Mouse (Mus musculus) Muller cell, postnatal 12 days (primary cell): ENCODE data around the gene Dhx40.
"Not testable (repeated sequence)": the region's sequence is repeated elsewhere in the genome, so short reads cannot be mapped to it uniquely, and the experiment has no call there.

Source experiments
- DNase-seq: peaks from one replicate; pipeline ENCODE4 v3.0.0-alpha.2; 2015; ENCODE audit errors: inconsistent ontology term

The Dhx40 gene

DNA sequence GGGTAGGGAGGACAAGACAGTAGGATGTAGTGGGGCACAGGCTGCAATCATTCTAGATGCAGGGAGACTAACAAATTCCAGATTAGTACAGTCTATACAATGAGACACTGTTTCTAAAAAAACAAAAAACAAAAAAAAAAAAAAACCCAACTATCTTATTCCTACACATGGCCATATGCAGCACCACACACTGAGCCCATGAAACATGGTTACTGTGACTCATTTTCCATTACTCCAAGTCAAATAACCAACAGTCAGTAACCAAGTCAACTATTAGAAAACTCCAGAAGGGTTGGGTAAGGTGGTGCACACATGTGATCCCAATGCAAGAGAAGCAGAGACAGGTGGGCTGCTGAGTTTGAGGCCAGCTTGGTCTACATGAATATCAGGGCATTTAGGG is 55.1 kb downstream of the Dhx40 start:
- DNase-seq = no peak

DNA sequence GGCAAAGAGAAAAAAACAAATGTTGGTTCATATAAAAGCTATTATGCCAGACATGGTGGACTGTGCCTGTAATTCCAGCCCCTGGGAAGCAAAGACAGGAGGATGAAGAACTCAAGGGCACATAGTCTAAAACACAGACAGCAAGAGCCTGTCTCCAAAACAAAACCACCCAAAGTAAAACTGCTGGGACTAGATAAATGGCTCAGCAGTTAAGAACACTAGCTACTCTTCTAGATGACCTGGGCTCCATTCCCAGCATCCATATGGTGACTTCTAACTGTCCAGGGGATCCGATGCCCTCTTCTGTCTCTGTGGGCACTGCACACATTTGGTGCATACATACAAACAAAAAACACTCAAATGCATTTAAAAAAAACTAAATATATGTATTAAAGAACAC is 56.5 kb downstream of the Dhx40 start:
- DNase-seq = no peak

DNA sequence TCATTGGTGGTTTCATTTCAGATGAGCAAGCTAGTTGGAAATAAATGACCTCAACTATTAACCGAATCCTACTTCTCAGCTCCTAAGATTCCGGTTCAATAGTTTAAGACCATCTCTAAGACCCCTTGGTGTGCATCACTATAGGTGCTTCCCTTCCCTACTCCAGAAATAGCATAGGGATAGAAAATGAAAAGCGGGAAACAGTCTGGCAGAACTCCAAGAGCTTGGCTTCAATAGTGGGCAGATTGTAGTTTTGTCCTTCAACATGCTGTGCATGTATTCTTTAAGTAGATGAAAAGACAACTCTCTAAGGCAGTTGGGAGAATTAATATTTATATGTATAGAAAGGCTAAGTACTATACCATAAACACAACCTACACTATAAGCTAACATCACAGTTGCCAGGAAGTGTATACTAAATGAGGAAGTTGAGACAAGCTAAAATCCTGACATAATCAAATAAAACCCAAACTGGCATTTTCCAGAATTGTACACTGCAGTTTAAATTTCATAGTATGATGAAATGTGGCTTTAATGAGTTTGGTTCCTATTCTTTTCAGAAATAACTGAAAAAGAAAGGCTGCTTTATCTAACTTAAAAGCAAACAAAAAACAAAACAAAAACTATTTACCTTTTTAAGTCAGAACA is 57.6 kb downstream of the Dhx40 start:
- no peak for DNase-seq

DNA sequence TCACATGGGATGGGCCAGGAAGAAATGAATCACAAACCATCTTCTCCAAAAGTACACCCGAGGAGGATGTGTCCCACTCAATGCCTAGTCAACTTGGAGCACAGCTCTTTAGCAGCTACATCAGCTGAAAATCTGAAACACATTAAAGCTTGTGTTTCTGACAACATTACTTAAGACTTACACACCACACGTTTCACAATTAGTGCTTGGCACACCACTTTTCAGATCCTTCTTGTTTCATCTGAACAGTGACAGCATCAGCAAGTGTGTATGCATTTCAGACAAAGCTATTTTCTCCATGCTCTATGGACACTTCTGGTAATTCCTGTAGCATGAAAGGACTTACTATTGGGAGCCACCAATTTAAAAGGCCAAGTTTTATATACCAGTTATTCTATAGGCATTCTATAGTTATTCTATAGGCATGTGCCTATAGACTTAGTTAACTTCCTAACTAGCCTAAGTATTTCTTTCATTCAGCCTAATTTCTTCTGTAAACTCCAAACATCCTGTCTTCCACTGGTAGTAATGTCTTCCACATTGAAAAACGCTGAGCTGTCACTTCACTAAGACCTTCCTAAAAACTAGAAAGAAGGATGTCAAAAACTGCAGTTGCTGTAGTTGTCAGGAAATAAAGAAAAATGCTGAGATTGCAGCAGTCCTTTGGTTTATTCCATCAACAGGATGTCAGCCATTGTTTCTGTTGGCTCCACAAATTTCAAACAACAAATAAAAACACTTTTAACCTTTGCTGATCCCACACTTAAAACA is 61.7 kb downstream of the Dhx40 start:
- no peak for DNase-seq

DNA sequence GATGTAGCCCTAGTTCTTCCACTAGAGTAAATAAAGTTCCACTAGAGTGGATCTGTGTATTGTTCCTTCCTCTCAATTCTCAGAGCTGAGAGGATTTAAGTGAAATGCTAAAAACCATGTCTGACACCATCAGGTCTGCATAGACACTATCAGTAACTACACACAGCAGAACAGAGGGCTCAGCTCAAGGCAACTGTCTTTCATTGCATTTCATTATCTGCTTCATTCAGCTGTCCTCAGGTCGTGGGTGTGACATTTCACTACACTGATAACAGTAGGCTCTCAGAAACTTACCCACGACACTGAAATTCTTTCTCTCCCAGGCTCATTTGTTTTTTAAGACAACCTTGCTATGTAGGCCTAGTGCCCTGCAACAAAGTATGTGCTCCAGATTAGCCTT is 64.9 kb downstream of the Dhx40 start:
- no peak for DNase-seq

DNA sequence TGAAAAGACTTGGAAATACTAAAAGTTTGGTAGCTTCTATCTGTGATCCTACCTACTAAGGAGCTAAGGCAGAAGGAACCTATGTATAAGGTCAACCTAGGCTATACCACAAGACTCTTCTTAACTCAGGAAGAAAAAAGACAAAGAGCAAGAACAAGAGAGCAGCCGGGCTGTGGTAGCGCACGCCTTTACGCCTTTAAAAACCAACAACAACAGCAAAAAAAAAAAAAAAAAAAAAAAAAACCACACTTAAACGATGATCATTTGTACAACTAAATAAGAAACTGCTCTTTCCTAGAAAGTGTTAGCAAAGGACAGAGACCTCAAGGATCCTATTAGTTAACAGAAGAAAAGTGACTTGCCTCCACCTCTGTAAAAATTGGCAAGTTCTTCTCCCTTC is 66.0 kb downstream of the Dhx40 start:
- no peak for DNase-seq

DNA sequence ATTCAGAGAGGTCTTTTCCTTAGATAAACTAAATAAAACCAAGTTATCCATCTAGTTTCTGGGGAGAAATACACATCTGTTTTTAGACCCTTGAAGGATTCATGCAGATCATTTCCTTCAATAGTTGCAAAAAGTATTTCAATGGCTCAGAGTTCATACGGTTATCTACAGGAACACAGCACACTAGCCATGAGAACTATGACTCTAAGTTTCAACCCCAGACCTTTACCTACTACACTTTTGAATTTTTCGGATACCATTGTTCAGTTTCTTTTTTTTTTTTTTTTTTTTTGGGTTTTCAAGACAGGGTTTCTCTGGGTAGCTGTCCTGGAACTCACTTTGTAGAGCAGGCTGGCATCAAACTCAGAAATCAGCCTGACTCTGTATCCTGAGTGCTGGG is 68.1 kb downstream of the Dhx40 start:
- DNase-seq = no peak

DNA sequence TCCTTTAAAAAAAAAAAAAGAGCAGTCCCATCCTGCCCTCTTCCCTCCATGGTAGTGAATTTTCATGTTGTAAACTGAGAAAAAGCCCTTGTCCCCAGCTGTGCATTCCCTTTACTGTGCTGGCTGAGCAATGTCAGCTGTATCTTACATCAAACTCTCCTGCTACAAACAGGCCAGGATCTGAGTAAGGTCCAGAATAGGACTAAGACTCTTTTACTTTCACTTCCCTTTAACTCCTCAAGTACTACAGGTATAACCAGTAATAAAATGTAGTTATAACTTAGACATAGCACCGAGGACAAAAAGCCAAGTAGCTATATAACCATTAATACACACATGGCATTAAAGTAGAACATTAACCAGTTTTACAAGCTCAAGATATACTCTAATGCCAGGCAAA is 68.6 kb downstream of the Dhx40 start:
- no peak for DNase-seq

DNA sequence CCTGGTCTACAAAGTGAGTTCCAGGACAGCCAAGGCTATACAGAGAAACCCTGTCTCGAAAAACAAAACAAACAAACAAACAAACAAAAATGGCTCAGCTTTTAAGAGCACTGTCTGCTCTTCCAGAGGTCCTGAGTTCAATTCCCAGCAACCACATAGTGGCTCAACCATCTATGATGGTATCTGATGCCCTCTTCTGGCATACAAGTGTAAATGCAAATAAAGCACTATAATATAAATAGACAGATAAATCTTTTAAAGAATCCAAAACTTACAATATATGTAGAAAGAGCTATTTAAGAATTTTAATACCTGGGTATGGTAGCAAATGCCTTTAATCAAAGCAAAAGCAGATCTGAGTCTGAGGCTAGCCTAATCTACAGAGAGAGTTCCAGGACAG is 69.2 kb downstream of the Dhx40 start:
- DNase-seq = not testable (repeated sequence)

DNA sequence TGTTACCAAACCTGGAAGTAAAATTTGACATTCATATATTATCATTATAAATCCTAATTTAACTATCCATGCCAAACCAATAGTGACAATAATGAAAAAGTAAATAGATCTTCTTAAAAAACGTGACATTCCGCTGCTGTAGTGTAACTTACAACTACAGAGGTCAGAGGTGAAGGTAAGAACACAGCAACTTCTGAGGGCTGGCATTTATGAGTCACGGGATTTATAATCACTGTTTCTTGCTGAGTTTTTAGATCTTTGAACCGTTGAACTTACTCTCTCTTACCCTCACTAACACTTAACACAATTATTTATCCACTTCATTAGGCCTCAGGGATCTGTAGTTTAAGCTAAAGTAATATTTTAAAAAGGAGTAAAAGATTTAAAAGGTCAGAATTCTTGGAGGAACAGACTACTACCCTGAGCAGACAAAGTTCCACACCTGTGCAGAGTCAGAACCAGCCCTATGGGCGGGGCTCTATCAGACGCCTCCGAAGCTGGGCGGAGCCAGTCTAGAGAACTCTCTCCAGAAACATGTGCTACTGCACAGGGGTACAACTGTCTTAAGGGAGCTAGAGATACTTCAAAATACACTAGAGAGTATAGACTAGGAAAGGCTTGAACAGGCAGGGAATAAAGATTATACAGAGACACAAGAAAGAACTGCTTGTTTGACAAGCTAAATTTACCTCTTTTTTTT is 70.1 kb downstream of the Dhx40 start:
- no peak for DNase-seq

DNA sequence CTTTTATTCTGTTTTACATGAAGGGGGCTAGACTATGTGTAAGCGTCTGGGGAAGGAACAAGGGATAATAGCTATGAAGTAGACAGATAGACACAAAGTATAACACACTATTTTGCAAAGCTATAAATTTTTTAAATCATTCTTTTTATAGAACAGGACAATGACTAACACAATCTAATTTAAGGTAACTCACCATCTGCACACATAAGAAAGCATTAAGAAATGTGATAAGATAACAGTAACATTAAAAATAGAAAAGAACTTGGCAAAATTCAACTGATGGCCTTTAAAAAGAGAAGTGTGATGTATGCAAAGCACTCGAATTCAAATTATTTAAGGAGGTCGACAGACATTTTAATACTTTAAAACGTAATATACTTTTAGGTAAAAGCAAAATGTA is 72.6 kb downstream of the Dhx40 start:
- DNase-seq = no peak

DNA sequence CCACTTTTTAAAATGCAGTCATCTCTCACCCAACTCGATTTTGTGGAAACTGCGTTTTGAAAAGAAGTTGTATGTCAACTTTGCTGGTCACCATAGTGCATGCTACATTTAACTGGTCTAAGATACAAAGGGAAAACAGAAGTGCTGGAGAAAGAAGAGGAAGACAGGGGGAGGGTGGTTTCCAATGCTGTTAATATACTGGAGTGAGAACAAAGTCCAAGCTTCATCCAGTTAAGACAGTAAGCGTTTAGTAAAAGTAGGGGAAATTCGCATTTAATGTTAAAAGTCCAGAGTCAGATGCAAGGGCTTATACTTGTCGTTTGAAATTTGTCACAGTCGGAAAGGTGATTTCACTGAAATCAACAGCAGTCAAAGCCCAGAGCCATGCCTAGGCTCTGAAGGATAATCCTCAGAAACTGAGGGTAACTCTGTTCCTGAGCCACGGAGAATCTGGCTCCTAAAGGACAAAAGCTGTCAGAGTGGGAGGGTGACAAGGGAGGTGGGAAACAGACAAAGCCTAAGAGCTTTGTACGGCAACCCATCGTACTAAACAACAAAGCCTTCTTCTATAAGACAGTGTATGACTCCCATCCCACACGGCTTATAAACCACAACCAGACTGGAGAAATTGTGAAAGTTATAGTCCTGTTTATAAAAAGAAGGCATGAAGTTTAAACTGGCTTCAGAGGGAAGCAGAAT is 73.2 kb downstream of the Dhx40 start:
- DNase-seq = no peak

DNA sequence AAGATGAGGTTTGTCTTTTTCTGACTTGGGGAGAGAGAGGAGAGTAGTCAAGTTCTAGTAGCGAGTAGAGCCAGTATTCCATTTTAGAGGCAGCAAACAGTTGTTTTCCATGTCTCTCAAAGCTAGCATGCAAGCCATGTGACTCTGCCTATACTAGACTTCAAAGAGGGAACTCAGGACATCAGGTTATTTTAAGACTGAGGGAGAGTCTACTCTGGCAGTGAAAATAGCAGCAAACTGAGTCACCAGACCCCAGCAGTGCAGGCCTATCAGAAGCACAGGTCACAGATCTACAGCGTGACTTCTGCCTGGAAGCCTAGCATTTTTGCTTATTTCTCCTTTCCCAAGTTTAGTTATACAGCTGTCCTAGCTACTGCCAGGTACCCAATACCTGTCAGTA is 76.1 kb downstream of the Dhx40 start:
- DNase-seq = no peak

DNA sequence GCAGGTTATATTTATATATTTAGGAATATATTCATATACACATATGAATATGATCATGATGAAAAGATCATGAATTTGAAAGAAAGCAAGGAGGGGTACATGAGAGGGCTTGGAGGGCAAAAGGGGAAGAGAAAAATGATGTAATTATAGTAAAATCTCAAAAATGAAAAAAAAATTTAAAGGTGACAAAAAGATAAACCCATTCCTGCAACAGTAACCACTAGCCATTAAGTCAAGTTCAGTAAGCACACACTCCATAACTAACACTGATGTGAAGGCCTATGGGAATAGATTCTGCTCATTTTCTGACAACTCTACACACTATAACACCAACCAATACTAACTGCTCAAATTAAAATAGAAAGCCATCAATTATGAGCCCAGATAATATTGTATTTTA is 81.9 kb downstream of the Dhx40 start:
- DNase-seq = no peak

DNA sequence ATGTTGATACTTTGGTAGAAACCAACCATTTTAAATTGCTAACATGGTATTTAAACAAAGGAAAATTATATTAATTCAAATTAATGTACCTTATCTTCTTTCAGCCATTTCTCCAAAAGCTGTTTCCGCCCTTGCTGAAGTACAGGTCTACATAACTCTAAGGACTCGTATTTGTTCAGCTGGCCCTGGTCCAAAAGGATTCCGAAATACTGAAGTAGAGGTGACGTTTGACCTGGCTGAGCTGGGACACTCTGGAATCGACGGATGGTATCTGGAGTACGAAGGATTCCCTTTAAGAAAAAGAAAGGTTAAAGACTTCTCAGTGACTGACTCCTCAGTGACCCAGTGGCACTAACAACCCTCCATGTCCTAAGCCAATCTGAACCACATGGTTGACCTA is 82.6 kb downstream of the Dhx40 start:
- no peak for DNase-seq

DNA sequence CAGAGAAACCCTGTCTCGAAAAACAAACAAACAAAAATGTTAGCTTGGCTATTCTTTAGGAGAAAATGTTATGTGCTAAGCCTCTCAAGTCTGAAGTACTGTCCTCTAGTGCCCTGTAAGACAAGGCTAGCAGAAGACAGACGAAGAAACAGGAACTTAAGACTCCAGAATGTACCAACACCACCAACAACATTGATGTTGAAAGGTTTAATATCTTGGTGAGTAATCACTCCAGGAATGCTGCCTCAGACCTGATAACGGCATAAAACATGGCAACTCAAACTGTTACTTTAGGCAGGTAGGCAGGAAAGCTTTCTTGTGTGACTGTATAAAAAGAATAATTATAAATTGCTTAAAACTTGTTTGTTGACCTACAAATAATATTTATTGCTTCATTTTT is 83.5 kb downstream of the Dhx40 start:
- DNase-seq = no peak

DNA sequence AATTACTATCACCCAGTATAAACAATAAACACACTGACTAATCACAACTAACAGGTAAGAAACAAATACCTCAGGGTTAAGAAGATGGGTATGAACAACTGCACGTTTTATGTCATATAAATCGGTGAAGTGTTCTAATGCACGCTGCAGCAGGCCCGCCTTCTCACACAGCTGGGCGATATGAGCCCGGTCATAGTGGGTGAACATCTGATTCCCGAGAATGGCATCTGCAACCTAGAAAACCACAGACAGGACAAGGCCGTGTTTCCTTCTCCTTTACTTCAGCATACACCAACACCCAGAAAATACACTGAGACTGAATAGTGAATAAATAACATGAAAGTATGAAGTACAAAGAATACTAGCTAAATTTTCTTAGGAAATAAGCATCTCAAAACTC is 88.2 kb downstream of the Dhx40 start:
- no peak for DNase-seq
